Mouse (Mus musculus) liver, adult 2 months (tissue): ENCODE measurements at regions not wholly inside any gene's neighbourhood (a gene's known extent, or its start where the extent isn't known, plus 50 kb on each side); places are given as distances from the start of the nearest gene placed in this dataset.
"Not testable (repeated sequence)": the region's sequence is repeated elsewhere in the genome, so short reads cannot be mapped to it uniquely, and the experiment has no call there.

Experiments
- DNase-seq: peaks from one replicate; pipeline ENCODE4 v3.0.0-alpha.2; 2011; ENCODE audit warnings: low read depth, low spot score; ENCODE audit errors: extremely low read depth
- H3K27ac ChIP-seq: fragments of 200-500 bp; replicated peaks from 2 replicates; pipeline ENCODE4 v1.5.1; 2012; ENCODE audit warnings: low read depth, mild to moderate bottlenecking, control low read depth, inconsistent platforms, low read length; ENCODE audit not compliant: insufficient read depth
- H3K27me3 ChIP-seq: fragments of 200-500 bp; 2 replicates; pipeline ENCODE4 v1.6.1; 2012; ENCODE audit warnings: mild to moderate bottlenecking, moderate library complexity, low read length, inconsistent platforms; ENCODE audit not compliant: control insufficient read depth, insufficient read depth
- H3K36me3 ChIP-seq: fragments of 200-500 bp; 2 replicates; pipeline ENCODE4 v1.6.1; 2012; ENCODE audit warnings: low read length, inconsistent platforms; ENCODE audit not compliant: control insufficient read depth, insufficient read depth
- H3K4me1 ChIP-seq: fragments of 200-500 bp; 2 replicates; pipeline ENCODE4 v1.6.1; 2011; ENCODE audit warnings: low read length; ENCODE audit not compliant: control insufficient read depth, insufficient read depth
- H3K4me3 ChIP-seq: fragments of 200-500 bp; 2 replicates; pipeline ENCODE4 v1.5.1; 2011; ENCODE audit warnings: low read depth, mild to moderate bottlenecking, control low read depth, low read length, moderate library complexity; ENCODE audit not compliant: insufficient read depth
- H3K79me2 ChIP-seq: fragments of 200-500 bp; 2 replicates; pipeline ENCODE4 v1.6.1; 2012; ENCODE audit warnings: inconsistent platforms, mild to moderate bottlenecking, low read length, moderate library complexity; ENCODE audit not compliant: control insufficient read depth, insufficient read depth
- H3K9ac ChIP-seq: fragments of 200-500 bp; 2 replicates; pipeline ENCODE4 v1.6.1; 2012; ENCODE audit warnings: low read depth, mild to moderate bottlenecking, control low read depth, inconsistent platforms, low read length
- CTCF ChIP-seq: fragments of 200-500 bp; IDR thresholded peaks from 2 replicates; pipeline ENCODE4 v1.5.1; 2011; ENCODE audit warnings: low read depth, low read length, control low read depth
- POLR2A ChIP-seq: fragments of 200-500 bp; IDR thresholded peaks from 2 replicates; pipeline ENCODE4 v1.6.1; 2011; ENCODE audit warnings: low read length, control low read depth; ENCODE audit not compliant: insufficient read depth; ENCODE audit errors: extremely low read depth
- WGBS: fragments of 180-500 bp; shearing (Covaris S2); methylation state at CpG from one replicate; pipeline ENCODE4 v1.1.7; 2018; 5-methylcytosine and 5-hydroxymethylcytosine counted together

- H3K4me3 ChIP-seq, result no peak overlapping the region
- no peaks in the 10 kb centered on the region for H3K27me3 ChIP-seq
- no peak overlapping the region for H3K27ac ChIP-seq
- no peak for DNase-seq
- H3K4me1 ChIP-seq, result peaks cover 2% of the 10 kb centered on the region; the same call in 1 of the 2 replicates
- H3K79me2 ChIP-seq, result peaks cover 33% of the 10 kb centered on the region
- WGBS, result 94% methylated on average over 3 of the region's 3 CpGs
- no peak for TF ChIP-seq POLR2A
- no peak for TF ChIP-seq CTCF
- H3K9ac ChIP-seq, result no peak overlapping the region
- no peaks in the 10 kb centered on the region for H3K36me3 ChIP-seq
Observed at GRCm38 (mm10) chr13:107795516-107795915, 248.7 kb upstream of the Smim15 start.

- no peak for DNase-seq
- H3K36me3 ChIP-seq, result peaks cover 2% of the 10 kb centered on the region
- H3K27ac ChIP-seq, result no peak overlapping the region
- H3K9ac ChIP-seq, result no peak overlapping the region
- H3K27me3 ChIP-seq, result no peaks in the 10 kb centered on the region
- no peaks in the 10 kb centered on the region; the same call in 1 of the 2 replicates for H3K4me1 ChIP-seq
- whole genome bisulfite sequencing, result 76% methylated on average over 9 of the region's 9 CpGs
- peaks cover 41% of the 10 kb centered on the region for H3K79me2 ChIP-seq
- TF ChIP-seq POLR2A (no peak), CTCF (no peak)
- no peak overlapping the region for H3K4me3 ChIP-seq
Observed at GRCm38 (mm10) chr13:107791770-107792169, 252.5 kb upstream of the Smim15 start.

GRCm38 (mm10) chr13:107784971-107785370, 259.3 kb upstream of the Smim15 start:
- peaks cover 4% of the 10 kb centered on the region for H3K36me3 ChIP-seq
- H3K9ac ChIP-seq, result no peak overlapping the region
- peaks cover 4% of the 10 kb centered on the region; the same call in 1 of the 2 replicates for H3K4me1 ChIP-seq
- no peak for DNase-seq
- H3K4me3 ChIP-seq, result no peak overlapping the region
- H3K27me3 ChIP-seq, result no peaks in the 10 kb centered on the region
- no peak overlapping the region for H3K27ac ChIP-seq
- WGBS, result 83% methylated on average over 5 of the region's 5 CpGs
- TF ChIP-seq POLR2A (no peak), CTCF (no peak)
- peaks cover 21% of the 10 kb centered on the region; the same call in 1 of the 2 replicates for H3K79me2 ChIP-seq

- Histone ChIP-seq H3K27ac (no peak overlapping the region), H3K9ac (no peak overlapping the region), H3K79me2 (peaks cover 7% of the 10 kb centered on the region; the same call in 1 of the 2 replicates), H3K27me3 (no peaks in the 10 kb centered on the region), H3K4me1 (peaks cover 4% of the 10 kb centered on the region; the same call in 1 of the 2 replicates), H3K36me3 (0 out of 2 replicates have a peak, but pooled peaks cover 2% of the 10 kb centered on the region), H3K4me3 (no peak overlapping the region)
- DNase-seq, result no peak
- TF ChIP-seq POLR2A, result no peak
- no peak for TF ChIP-seq CTCF
- 42% methylated on average over 8 of the region's 8 CpGs for WGBS
Observed at GRCm38 (mm10) chr13:107781741-107782140, 262.5 kb upstream of the Smim15 start.

GRCm38 (mm10) chr13:107781221-107781620, 263.0 kb upstream of the Smim15 start:
- Histone ChIP-seq H3K9ac (no peak overlapping the region), H3K36me3 (0 out of 2 replicates have a peak, but pooled peaks cover 2% of the 10 kb centered on the region), H3K79me2 (peaks cover 7% of the 10 kb centered on the region; the same call in 1 of the 2 replicates), H3K27ac (no peak overlapping the region), H3K4me3 (no peak overlapping the region), H3K4me1 (peaks cover 4% of the 10 kb centered on the region; the same call in 1 of the 2 replicates), H3K27me3 (no peaks in the 10 kb centered on the region)
- DNase-seq, result no peak
- TF ChIP-seq CTCF (no peak), POLR2A (no peak)
- WGBS, result 48% methylated on average over 2 of the region's 2 CpGs

- TF ChIP-seq POLR2A (no peak), CTCF (no peak)
- Histone ChIP-seq H3K4me1 (peaks cover 4% of the 10 kb centered on the region; the same call in 1 of the 2 replicates), H3K4me3 (no peak overlapping the region), H3K27me3 (no peaks in the 10 kb centered on the region), H3K79me2 (peaks cover 7% of the 10 kb centered on the region; the same call in 1 of the 2 replicates), H3K27ac (no peak overlapping the region), H3K9ac (no peak overlapping the region), H3K36me3 (no peaks in the 10 kb centered on the region)
- DNase-seq, result no peak
- WGBS, result 87% methylated on average over 4 of the region's 4 CpGs
Observed at GRCm38 (mm10) chr13:107779591-107779990, 264.7 kb upstream of the Smim15 start.

- WGBS, result 96% methylated on average over 19 of the region's 19 CpGs
- not testable (repeated sequence) for H3K27ac ChIP-seq, H3K27me3 ChIP-seq, H3K9ac ChIP-seq, H3K36me3 ChIP-seq, H3K4me3 ChIP-seq, H3K79me2 ChIP-seq, DNase-seq, H3K4me1 ChIP-seq
Observed at GRCm38 (mm10) chr13:107774499-107774898, 269.7 kb upstream of the Smim15 start.
